Mouse (Mus musculus) left cerebral cortex, postnatal 36 days (tissue): ENCODE results near the gene Arpp21. TPM values are rescaled to one million over a fixed set of nuclear protein-coding genes. Genes with fewer than 3 reads are reported as not detected.
"Not testable (repeated sequence)": the region's sequence is repeated elsewhere in the genome, so short reads cannot be mapped to it uniquely, and the experiment has no call there.

Source experiments
- DNase-seq, 2 experiments: peaks; one replicate each; pipeline ENCODE4 v3.0.0; 2021 to 2022; ENCODE audit warnings: low spot score in 2 of 2, mixed read lengths in 1 of 2
- intact Hi-C: fragments of 180-260 bp; cut with DNase I; formaldehyde crosslinking; loops from one replicate; pipeline ENCODE4 v1.15.1; 2025
- microRNA-seq: library from miRNA; unstranded; fragments of <30 nt; microRNA quantifications from one replicate; pipeline ENCODE4 v1.2.0, GENCODE M21; 2022
- total RNA-seq, 2 experiments: library from RNA; stranded (reverse); gene quantifications; 2 replicates each; pipeline ENCODE4 v1.2.3; 2021

Gene Arpp21
- total RNA-seq, 2 experiments from 2014 or later: 699 to 858 TPM

GRCm38 (mm10) chr9:112060696-112061425 lies 174.9 kb downstream of the Arpp21 start:
- intact Hi-C loops: no loop called here
- no peak for DNase-seq

DNA sequence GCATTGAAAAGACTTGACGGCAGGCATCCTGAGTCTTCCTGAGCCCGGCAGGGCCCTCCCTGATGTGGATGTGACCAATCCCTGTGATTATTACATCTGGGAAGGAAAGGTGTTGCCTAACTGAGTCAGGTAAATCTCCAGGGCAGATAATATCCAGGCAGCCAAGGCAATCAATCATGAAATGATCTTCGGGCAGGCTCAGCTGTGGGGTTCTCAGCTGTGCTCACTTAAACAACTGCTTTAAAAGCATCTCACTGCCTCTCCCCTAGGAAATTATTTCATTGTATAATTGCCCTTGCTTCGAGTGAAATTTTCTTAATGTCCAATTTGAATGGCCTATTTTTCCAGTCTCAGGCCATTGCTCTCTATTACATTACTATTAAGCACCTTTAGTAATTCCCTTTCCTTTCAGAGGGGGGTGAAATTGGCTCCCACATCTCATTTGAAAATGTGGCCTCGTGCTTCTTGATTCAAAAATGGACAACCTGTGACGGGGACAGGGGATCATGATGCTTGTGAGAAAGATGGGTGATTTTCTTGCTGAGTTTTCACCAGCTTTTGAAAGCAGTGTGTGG lies 180.8 kb downstream of the Arpp21 start:
- no peak for DNase-seq
- intact Hi-C loops: no loop called here

DNA sequence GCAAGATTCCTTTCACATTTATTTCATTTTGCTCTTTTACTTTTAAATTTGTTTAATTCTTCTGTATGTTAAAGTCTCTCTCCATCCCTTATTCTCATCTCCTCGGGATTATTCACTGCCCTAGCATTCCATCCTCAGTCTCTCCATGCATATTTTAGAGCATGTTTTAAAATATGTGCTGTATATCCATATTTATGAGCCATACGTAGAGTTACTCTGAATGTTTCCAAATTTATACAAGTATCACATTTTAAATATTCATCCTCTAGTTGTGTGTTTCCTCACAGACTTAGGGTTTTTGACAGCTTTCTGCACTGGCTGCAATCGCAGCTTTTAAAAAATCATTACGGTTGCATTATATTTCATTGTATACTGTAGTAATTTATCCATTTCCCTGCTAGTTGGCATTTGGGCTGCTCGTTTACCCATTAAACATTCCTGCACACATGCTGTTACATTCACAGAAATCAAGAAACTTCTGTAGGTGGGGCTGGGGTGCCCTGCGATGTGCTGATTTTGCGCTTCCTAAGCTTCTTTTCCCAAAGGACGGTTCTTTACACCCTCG lies 187.8 kb downstream of the Arpp21 start:
- DNase-seq: no peak
- intact Hi-C loops: no loop called here

GRCm38 (mm10) chr9:112040566-112040965 lies 195.2 kb downstream of the Arpp21 start:
- intact Hi-C loops: no loop called here
- DNase-seq: no peak

DNA sequence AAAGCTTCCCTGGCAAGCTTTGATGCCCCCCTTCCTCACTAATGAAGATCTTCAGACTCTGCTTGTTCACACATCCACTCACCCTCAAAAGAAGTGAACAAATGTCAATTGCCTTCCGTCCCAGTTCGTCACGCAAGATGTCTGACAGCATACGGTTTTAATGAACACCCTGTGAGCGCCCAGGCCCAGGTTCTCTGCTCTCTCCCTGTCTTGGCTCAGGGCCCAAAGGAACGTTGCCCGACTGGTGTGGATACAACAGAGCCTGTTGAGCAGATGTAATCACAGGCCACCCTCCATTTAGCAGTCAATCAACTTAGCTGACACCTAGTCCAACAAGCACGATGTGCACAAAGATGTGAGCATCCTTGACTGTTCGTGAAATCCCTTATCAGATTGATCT lies 198.0 kb downstream of the Arpp21 start:
- DNase-seq: no peak
- intact Hi-C loops: no loop called here

DNA sequence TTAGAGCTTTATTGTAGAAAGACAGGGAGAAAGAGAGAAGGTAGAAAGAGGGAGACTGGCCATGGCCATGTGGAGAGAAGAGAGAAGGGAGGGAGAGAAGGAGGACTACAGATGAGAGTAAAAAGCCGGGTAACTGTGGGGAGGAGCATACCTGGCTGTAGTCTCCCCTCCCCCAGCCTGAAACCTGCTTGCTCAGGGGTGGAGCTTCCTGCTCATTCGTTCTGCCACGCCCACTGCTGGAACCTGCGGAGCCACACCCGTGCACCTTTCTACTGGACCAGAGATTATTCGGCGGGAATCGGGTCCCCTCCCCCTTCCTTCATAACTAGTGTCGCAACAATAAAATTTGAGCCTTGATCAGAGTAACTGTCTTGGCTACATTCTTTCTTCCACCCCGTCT lies 201.9 kb downstream of the Arpp21 start:
- DNase-seq, intact Hi-C loops: not testable (repeated sequence)

DNA sequence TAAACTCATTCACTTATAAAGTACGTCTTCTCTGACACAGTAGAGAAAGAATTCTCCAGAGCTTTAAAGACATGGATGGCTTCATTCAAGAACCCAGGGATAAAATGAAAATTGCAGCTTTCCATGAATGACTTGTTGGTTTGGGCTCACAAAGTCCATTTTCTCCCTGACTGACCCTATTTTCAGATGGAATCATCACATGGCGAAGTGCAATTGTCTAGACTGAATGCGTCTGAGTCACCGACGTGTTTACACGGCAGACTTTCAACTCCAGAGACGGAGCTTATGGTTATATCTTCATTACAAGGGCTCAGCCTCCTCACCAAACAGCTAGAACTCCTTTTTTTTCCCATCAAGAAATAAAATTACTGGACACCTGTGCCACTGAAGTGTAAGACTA lies 203.6 kb downstream of the Arpp21 start:
- intact Hi-C loops: no loop called here
- no peak for DNase-seq

GRCm38 (mm10) chr9:112023562-112024015 lies 212.1 kb downstream of the Arpp21 start:
- intact Hi-C loops: no loop called here
- no peak for DNase-seq

DNA sequence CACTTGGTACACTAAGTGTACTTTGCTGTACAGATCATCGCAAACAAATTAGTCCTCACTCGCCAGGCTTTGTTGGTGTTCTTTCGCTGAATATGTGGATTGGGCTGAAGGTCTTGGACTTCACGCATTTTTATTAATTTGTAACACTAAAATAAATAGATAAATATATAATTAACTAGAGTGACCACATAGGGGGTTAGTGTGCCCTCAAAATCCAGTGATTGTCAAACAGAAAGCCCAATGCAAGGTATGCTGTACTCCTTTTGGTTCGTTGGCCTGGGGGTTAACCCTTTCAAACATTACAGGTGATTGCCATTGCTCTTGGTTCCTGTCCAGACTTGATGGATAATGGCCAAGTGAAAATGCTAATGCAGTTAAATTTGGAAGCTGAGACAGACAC lies 212.6 kb downstream of the Arpp21 start:
- no peak for DNase-seq
- intact Hi-C loops: no loop called here

Small RNA genes lying within 50 kb of the gene (microRNA-seq; reads per million reads assigned to microRNA genes)
- 3,586 reads per million, percentile 90 among the genes with 10 or more reads in this experiment for gene Mir128-2
